Comparison of ENCODE assay signal across 7 mouse cellular contexts in genomic region chr13:32900639-32901038, GRCm38 (mm10). TPM values are rescaled to one million over a fixed set of nuclear protein-coding genes. Genes with fewer than 3 reads are reported as not detected.
DNase-seq lines count a peak whose midpoint lies in the region; ATAC-seq and TF ChIP-seq lines count a peak whose summit lies in the region.

No protein-coding gene starts in this region.

- no peak overlapping the region for H3K9ac ChIP-seq in hindbrain, embryonic 14.5 days
- H3K9ac ChIP-seq in hindbrain, embryonic 12.5 days: no peak overlapping the region
- H3K9ac ChIP-seq in CH12.LX (ENCODE audit: insufficient read depth, low read depth): no peak overlapping the region

- no peak for TF ChIP-seq POLR2A in CH12.LX (IDR thresholded peaks at IDR 0.05; ENCODE audit: low read depth, low read length)

- H3K27ac ChIP-seq in hindbrain, embryonic 14.5 days: no peak overlapping the region
- no peak overlapping the region for H3K27ac ChIP-seq in hindbrain, embryonic 12.5 days
- no peak overlapping the region for H3K27ac ChIP-seq in CH12.LX (ENCODE audit: insufficient read depth, low read depth)
- H3K27ac ChIP-seq in limb, embryonic 10.5 days: no peak overlapping the region

- TF ChIP-seq RAD21 in CH12.LX (IDR thresholded peaks at IDR 0.05; ENCODE audit: low read depth, low read length): peak; percentile 70

- TF ChIP-seq EP300 in CH12.LX (IDR thresholded peaks at IDR 0.05; ENCODE audit: low read length): no peak

- no peak for ATAC-seq in hindbrain, embryonic 14.5 days (ENCODE audit: low FRiP score)
- ATAC-seq in hindbrain, embryonic 12.5 days (ENCODE audit: low FRiP score): no peak; the same call in 1 of the 2 replicates

- WGBS in hindbrain, embryonic 14.5 days: 27% methylated on average over 2 of the region's 2 CpGs
- WGBS in hindbrain, embryonic 12.5 days: 30% methylated on average over 2 of the region's 2 CpGs
- WGBS in limb, embryonic 10.5 days: 25% methylated on average over 2 of the region's 2 CpGs

- in situ Hi-C loops in CH12.LX (cut with MboI; ENCODE audit: low pct_ligation_motif_present, low pct_unique_long_range_greater_than_20kb, low sequenced_read_pairs): loop anchor here (10.0 to 25.0 kb wide), 3 partner anchors 46 to 662 kb away; partner anchors contain the start of genes Serpinb1a and Serpinb1b

- peak; percentile 41 for DNase-seq in hindbrain, embryonic 14.5 days (ENCODE audit: low spot score)
- DNase-seq in CH12.LX (ENCODE audit: extremely low read depth): peak; percentile 79
- DNase-seq in adipocyte (ENCODE audit: low spot score): peak; percentile 69
- DNase-seq in forelimb bud, embryonic 11.5 days (ENCODE audit: low read depth, low spot score): peak; percentile 35
- peak; percentile 40 for DNase-seq in limb, embryonic 10.5 days (ENCODE audit: low spot score)
- peak; percentile 11 for DNase-seq in retina, postnatal 7 days (ENCODE audit: low read depth, low spot score)

- H3K4me1 ChIP-seq in hindbrain, embryonic 14.5 days (replicated peaks; ENCODE audit: control insufficient read depth, insufficient read depth, low read length): no peaks in the 10 kb centered on the region
- H3K4me1 ChIP-seq in hindbrain, embryonic 12.5 days: no peaks in the 10 kb centered on the region
- peaks cover 0 to 37% of the 10 kb centered on the region in 2 experiments; a peak in 2 of 4 replicates for H3K4me1 ChIP-seq in CH12.LX (ENCODE audit: control insufficient read depth in 1 of 2, insufficient read depth in 2 of 2)
- H3K4me1 ChIP-seq in limb, embryonic 10.5 days: no peaks in the 10 kb centered on the region

- no peaks in the 10 kb centered on the region for H3K79me2 ChIP-seq in CH12.LX (replicated peaks; ENCODE audit: control insufficient read depth, extremely low read depth, insufficient read depth, poor library complexity, severe bottlenecking)

- dilution Hi-C loops in CH12.LX (cut with MboI; ENCODE audit: extremely low pct_ligation_motif_present, extremely low pct_unique_long_range_greater_than_20kb, low sequenced_read_pairs): no loop called here

- no peaks in the 10 kb centered on the region for H3K9me3 ChIP-seq in hindbrain, embryonic 14.5 days (ENCODE audit: control insufficient read depth, low read length)
- no peaks in the 10 kb centered on the region for H3K9me3 ChIP-seq in hindbrain, embryonic 12.5 days (replicated peaks)
- H3K9me3 ChIP-seq in CH12.LX (replicated peaks; ENCODE audit: low read length): no peaks in the 10 kb centered on the region
- H3K9me3 ChIP-seq in limb, embryonic 10.5 days (replicated peaks): no peaks in the 10 kb centered on the region

- H3K36me3 ChIP-seq in hindbrain, embryonic 14.5 days (replicated peaks; ENCODE audit: control insufficient read depth, insufficient read depth): no peaks in the 10 kb centered on the region
- H3K36me3 ChIP-seq in hindbrain, embryonic 12.5 days: no peaks in the 10 kb centered on the region
- H3K36me3 ChIP-seq in CH12.LX (replicated peaks in 1 of 2; ENCODE audit: control insufficient read depth in 1 of 2, insufficient read depth in 1 of 2, low read length in 1 of 2): no peaks in the 10 kb centered on the region
- no peaks in the 10 kb centered on the region for H3K36me3 ChIP-seq in limb, embryonic 10.5 days

- peak; percentile 44 to 84 for TF ChIP-seq CTCF in CH12.LX (conservative IDR thresholded peaks at IDR 0.05 in 1 of 2, IDR thresholded peaks at IDR 0.05 in 1 of 2; ENCODE audit: low read depth in 2 of 2, low read length in 2 of 2)

- no peak overlapping the region for H3K4me3 ChIP-seq in hindbrain, embryonic 14.5 days (replicated peaks; ENCODE audit: low read length)
- H3K4me3 ChIP-seq in hindbrain, embryonic 12.5 days: no peak overlapping the region
- no peak overlapping the region for H3K4me3 ChIP-seq in CH12.LX (replicated peaks in 1 of 3; ENCODE audit: low read depth in 2 of 3, low read length in 2 of 3, poor library complexity in 1 of 3)
- H3K4me3 ChIP-seq in limb, embryonic 10.5 days: no peak overlapping the region

- H3K4me2 ChIP-seq in hindbrain, embryonic 14.5 days (replicated peaks): no peak overlapping the region
- no peak overlapping the region for H3K4me2 ChIP-seq in hindbrain, embryonic 12.5 days (replicated peaks)
- no peak overlapping the region for H3K4me2 ChIP-seq in CH12.LX (ENCODE audit: insufficient read depth, low read depth, poor library complexity, severe bottlenecking)

- no peaks in the 10 kb centered on the region for H3K27me3 ChIP-seq in hindbrain, embryonic 14.5 days (ENCODE audit: control insufficient read depth, insufficient read depth, low read length)
- H3K27me3 ChIP-seq in hindbrain, embryonic 12.5 days: no peaks in the 10 kb centered on the region
- H3K27me3 ChIP-seq in CH12.LX (replicated peaks): no peaks in the 10 kb centered on the region
- H3K27me3 ChIP-seq in limb, embryonic 10.5 days (ENCODE audit: low read depth, poor library complexity, severe bottlenecking): no peaks in the 10 kb centered on the region

TF ChIP-seq in CH12.LX, 34 proteins besides CTCF, POLR2A, EP300 and RAD21:
- TF ChIP-seq TBP (conservative IDR thresholded peaks at IDR 0.05; ENCODE audit: low read depth, low read length): no peak
- TF ChIP-seq SMC3 (IDR thresholded peaks at IDR 0.05; ENCODE audit: low read depth, low read length): peak; percentile 70
- no peak for TF ChIP-seq KAT2A (IDR thresholded peaks at IDR 0.05; ENCODE audit: insufficient replicate concordance, low read length)
- no peak for TF ChIP-seq UBTF (IDR thresholded peaks at IDR 0.05; ENCODE audit: low read depth, low read length)

RNA-seq across cellular contexts. Expression of gene Serpinb1c, which starts 2.6 kb away (rescaled TPM):
- not detected in 2 replicates for polyA plus RNA-seq in hindbrain, embryonic 14.5 days (2014; fragmentation: Nextera tagmentation; extraction: Ambion mirVana)
- not detected in 2 replicates for polyA plus RNA-seq in hindbrain, embryonic 12.5 days (2016; fragmentation: Nextera tagmentation; extraction: Ambion mirVana)
- total RNA-seq in CH12.LX (2012; rRNA removed) (not detected in 2 replicates), CH12.LX (2014; rRNA removed) (not detected in 2 replicates)
- 0.27 TPM in 1 of 2 replicates, not detected in the other for polyA plus RNA-seq in CH12.LX (2012; ENCODE audit: insufficient read length, low read depth)
- not detected in 2 replicates for polyA plus RNA-seq in limb, embryonic 10.5 days (2016; fragmentation: Nextera tagmentation; extraction: Ambion mirVana)

RNA-seq across cellular contexts. Expression of gene Serpinb1a, which starts 49.7 kb away (rescaled TPM):
- 2.5 and 2.6 TPM in 2 replicates for polyA plus RNA-seq in hindbrain, embryonic 14.5 days (2014; fragmentation: Nextera tagmentation; extraction: Ambion mirVana)
- 0.82 and 1.1 TPM in 2 replicates for polyA plus RNA-seq in hindbrain, embryonic 12.5 days (2016; fragmentation: Nextera tagmentation; extraction: Ambion mirVana)
- total RNA-seq in CH12.LX (2012; rRNA removed): 1.7 and 2.5 TPM in 2 replicates
- total RNA-seq in CH12.LX (2014; rRNA removed): 9.3 and 11.5 TPM in 2 replicates
- 23.0 and 24.9 TPM in 2 replicates for polyA plus RNA-seq in CH12.LX (2012; ENCODE audit: insufficient read length, low read depth)
- polyA plus RNA-seq in limb, embryonic 10.5 days (2016; fragmentation: Nextera tagmentation; extraction: Ambion mirVana): 0.46 and 2.1 TPM in 2 replicates

Comparison
In these comparisons a context has a peak if more than half of its experiments do, and no peak if none do; other contexts are left out.
1. DNase-seq: peak in every context shown above with its lines; median percentile 79 in CH12.LX; 69 in adipocyte; 41 in hindbrain, embryonic 14.5 days; 40 in limb, embryonic 10.5 days; 35 in forelimb bud, embryonic 11.5 days; 11 in retina, postnatal 7 days.